Mouse (Mus musculus) heart, embryonic 11.5 days (tissue): ENCODE results near the gene Maml2. TPM values are rescaled to one million over a fixed set of nuclear protein-coding genes. Genes with fewer than 3 reads are reported as not detected.
A peak's percentile ranks its signal among the peaks of the same experiment; 100 is the strongest.

Source experiments
- ATAC-seq: fragments of 200-750 bp; cut with Nextera tagmentation; replicated peaks from 2 replicates; pipeline ENCODE4 v1.8.0; 2017; ENCODE audit warnings: moderate library complexity; ENCODE audit not compliant: insufficient number of reproducible peaks, low FRiP score, low TSS enrichment
- H3K27ac ChIP-seq: fragments of 300-500 bp; sonication (generic); 2 replicates; pipeline ENCODE4 v1.5.1; 2014; ENCODE audit warnings: mild to moderate bottlenecking, low read depth, low read length
- H3K27me3 ChIP-seq: fragments of 300-500 bp; sonication (generic); 2 replicates; pipeline ENCODE4 v1.6.1; 2014; ENCODE audit warnings: mild to moderate bottlenecking, low read length, mixed read lengths; ENCODE audit not compliant: control insufficient read depth, insufficient read depth
- H3K36me3 ChIP-seq: fragments of 300-500 bp; sonication (generic); 2 replicates; pipeline ENCODE4 v1.6.1; 2014; ENCODE audit warnings: mild to moderate bottlenecking, low read length, moderate library complexity, mixed read lengths; ENCODE audit not compliant: control insufficient read depth, insufficient read depth
- H3K4me1 ChIP-seq: fragments of 300-500 bp; sonication (generic); 2 replicates; pipeline ENCODE4 v1.6.1; 2014; ENCODE audit warnings: low read length; ENCODE audit not compliant: control insufficient read depth, insufficient read depth
- H3K4me2 ChIP-seq: fragments of 300-500 bp; sonication (generic); 2 replicates; pipeline ENCODE4 v1.6.1; 2014; ENCODE audit warnings: mild to moderate bottlenecking, moderate library complexity
- H3K4me3 ChIP-seq: fragments of 300-500 bp; sonication (generic); 2 replicates; pipeline ENCODE4 v1.5.1; 2014; ENCODE audit warnings: low read depth, low read length
- H3K9ac ChIP-seq: fragments of 300-500 bp; sonication (generic); 2 replicates; pipeline ENCODE4 v1.6.1; 2014; ENCODE audit warnings: mild to moderate bottlenecking, low read depth, low read length, moderate library complexity
- H3K9me3 ChIP-seq: fragments of 300-500 bp; sonication (generic); replicated peaks from 2 replicates; pipeline ENCODE4 v1.6.1; 2016; ENCODE audit warnings: low read length; ENCODE audit not compliant: control insufficient read depth
- WGBS: fragments of 180-500 bp; shearing (Covaris S2); extraction: QIAGEN DNeasy Blood & Tissue Kit; methylation state at CpG from one replicate; pipeline ENCODE4 v1.1.7; 2014; ENCODE audit not compliant: insufficient replicate concordance; 5-methylcytosine and 5-hydroxymethylcytosine counted together
- polyA plus RNA-seq: library from polyadenylated mRNA; unstranded; fragments of >200 nt; fragmentation: Nextera tagmentation; extraction: Ambion mirVana; gene quantifications from 2 replicates; pipeline ENCODE4 v1.2.1, GENCODE M21; 2014

Gene Maml2
- polyA plus RNA-seq, 1 experiment from 2014 or later, result 9.1 TPM

DNA sequence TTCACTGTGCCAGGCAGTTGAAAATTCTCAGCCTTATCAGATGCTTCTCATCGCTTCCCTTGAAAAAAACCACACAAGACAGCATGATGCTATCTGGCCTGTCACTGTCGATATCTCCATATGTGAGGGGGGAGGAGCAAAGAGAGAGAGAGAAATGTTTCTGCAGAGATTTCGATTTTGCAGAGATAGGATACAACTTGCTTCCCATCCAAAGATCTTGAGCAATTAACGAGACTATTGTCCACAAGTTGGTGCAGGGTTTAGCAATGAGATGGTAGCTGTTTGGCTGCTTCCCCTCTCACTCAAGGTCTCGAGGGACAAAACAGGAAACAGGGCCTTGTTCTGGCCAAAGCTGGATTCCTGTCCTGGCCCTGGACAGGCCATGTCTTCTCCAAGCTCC lies 276.3 kb downstream of the Maml2 start:
- Histone ChIP-seq H3K9me3 (no peaks in the 10 kb centered on the region), H3K4me2 (no peak overlapping the region), H3K36me3 (no peaks in the 10 kb centered on the region), H3K4me3 (no peak overlapping the region), H3K9ac (no peak overlapping the region), H3K27ac (0 out of 2 replicates have a peak overlapping the region, but pooled peaks have one; percentile 47), H3K27me3 (no peaks in the 10 kb centered on the region), H3K4me1 (0 out of 2 replicates have a peak, but pooled peaks cover 6% of the 10 kb centered on the region)
- ATAC-seq, result no peak
- whole genome bisulfite sequencing, result 40% methylated on average over 5 of the region's 5 CpGs

DNA sequence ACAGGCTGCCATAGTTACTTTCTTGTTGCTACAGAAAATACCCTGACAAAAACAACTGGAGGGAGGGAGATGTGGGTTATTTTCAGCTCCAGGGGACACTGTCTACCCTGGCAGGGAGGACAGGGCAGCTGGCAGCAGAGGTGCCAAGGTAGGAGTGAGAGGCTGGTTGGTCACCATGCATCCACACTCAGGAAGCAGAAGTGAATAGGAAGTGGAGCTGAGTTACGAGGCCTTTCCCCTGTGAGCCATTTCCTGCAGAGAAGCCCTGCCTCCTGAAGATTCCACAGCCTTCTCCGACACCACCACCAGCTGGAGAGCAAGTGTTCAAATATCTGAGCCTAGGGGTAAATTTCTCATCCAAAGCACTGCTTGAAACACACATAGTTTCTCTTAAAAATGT lies 277.2 kb downstream of the Maml2 start:
- Histone ChIP-seq H3K4me3 (no peak overlapping the region), H3K4me2 (no peak overlapping the region), H3K36me3 (no peaks in the 10 kb centered on the region), H3K9ac (no peak overlapping the region), H3K27me3 (no peaks in the 10 kb centered on the region), H3K27ac (peak overlapping the region; percentile 47; the same call in 1 of the 2 replicates), H3K4me1 (0 out of 2 replicates have a peak, but pooled peaks cover 6% of the 10 kb centered on the region), H3K9me3 (no peaks in the 10 kb centered on the region)
- 60% methylated on average over 2 of the region's 2 CpGs for WGBS
- ATAC-seq, result no peak

DNA sequence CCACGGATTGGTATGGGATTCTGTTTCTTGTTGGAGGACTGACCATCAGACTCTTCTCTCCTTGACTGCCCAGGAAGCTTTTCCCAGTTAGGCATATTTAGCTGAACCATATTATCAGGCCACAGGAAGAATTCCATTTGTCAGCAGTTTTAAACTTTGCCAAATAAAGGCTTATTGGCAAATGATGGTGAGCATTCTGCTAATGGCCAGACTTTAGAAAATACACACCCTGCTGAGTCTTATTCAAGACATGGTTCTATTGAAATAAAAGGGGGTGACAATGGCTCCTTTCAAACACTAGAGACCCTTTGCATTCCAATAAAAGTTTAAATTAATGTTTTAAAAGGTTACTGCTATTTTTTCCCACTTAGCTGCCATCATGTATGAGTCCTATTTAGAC lies 279.4 kb downstream of the Maml2 start:
- Histone ChIP-seq H3K4me1 (0 out of 2 replicates have a peak, but pooled peaks cover 6% of the 10 kb centered on the region), H3K36me3 (no peaks in the 10 kb centered on the region), H3K9ac (no peak overlapping the region), H3K4me2 (no peak overlapping the region), H3K27me3 (no peaks in the 10 kb centered on the region), H3K9me3 (no peaks in the 10 kb centered on the region), H3K4me3 (no peak overlapping the region), H3K27ac (no peak overlapping the region)
- no peak for ATAC-seq
- whole genome bisulfite sequencing, result 86% methylated on average over 1 of the region's 1 CpGs

DNA sequence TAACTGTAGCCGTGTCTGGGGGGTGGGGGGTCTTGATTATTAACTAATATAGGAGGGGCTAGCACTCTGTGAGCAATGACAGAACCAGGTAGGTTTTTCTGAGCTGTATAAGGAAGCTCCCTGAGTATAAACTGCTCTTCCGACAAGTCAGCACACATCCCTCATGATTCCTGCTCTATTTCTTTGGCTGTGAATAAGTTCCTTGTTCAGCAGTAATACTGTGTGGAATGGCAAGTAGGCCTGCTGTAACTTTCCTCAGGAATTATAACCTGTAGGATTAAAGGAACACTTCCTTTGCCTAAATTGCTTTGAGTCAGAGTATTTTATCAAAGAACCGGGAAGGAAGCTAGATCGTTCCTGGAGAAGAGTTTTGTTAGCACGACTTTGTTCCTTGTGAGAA lies 283.4 kb downstream of the Maml2 start:
- H3K36me3 ChIP-seq, result no peaks in the 10 kb centered on the region
- peaks cover 12% of the 10 kb centered on the region; the same call in 1 of the 2 replicates for H3K4me1 ChIP-seq
- H3K9ac ChIP-seq, result no peak overlapping the region
- H3K27me3 ChIP-seq, result no peaks in the 10 kb centered on the region
- 72% methylated on average over 5 of the region's 5 CpGs for WGBS
- no peak overlapping the region for H3K27ac ChIP-seq
- H3K9me3 ChIP-seq, result no peaks in the 10 kb centered on the region
- H3K4me3 ChIP-seq, result no peak overlapping the region
- H3K4me2 ChIP-seq, result no peak overlapping the region
- no peak for ATAC-seq

DNA sequence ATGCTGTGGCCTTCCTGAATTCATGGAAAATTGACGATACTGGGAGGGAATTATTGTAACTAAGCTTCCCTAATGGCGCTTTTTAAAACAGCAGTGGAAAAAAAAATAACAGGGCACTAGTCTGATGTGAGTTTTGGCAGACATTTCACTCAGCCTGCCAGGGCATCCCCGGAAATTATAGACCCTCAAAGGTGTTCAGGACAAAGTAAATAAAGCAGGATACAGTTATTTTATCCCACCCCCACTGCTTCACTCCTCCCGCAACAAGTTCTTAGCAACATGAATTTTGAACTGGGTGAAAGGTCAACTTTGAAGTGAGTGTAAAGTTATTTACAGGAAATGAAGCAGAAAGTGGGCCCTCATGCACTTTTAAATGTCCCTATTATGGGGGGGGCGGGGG lies 286.2 kb downstream of the Maml2 start:
- 54% methylated on average over 5 of the region's 5 CpGs for WGBS
- Histone ChIP-seq H3K4me2 (no peak overlapping the region), H3K9me3 (no peaks in the 10 kb centered on the region), H3K27me3 (no peaks in the 10 kb centered on the region), H3K4me1 (peaks cover 22% of the 10 kb centered on the region), H3K27ac (no peak overlapping the region), H3K4me3 (no peak overlapping the region), H3K36me3 (no peaks in the 10 kb centered on the region), H3K9ac (no peak overlapping the region)
- no peak for ATAC-seq

DNA sequence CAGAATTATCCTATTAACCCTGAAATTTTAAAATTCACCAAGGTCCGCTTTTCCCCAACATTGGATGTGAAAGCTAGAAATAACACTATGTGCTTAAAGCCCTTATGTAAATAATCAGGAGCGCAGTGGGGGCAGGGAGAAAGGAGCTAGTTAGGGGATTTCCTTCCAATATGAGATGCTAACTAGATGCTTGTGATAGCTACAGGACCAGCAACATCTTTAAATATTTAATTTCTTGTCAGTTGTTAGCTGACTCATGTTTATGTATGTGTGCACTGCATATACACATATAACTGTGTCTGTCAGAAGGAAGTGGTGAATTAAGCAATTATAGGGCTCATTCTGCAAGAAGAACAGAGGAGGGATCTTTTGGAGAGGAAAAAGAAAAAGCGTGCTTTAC lies 286.7 kb downstream of the Maml2 start:
- Histone ChIP-seq H3K9ac (no peak overlapping the region), H3K36me3 (no peaks in the 10 kb centered on the region), H3K27ac (no peak overlapping the region), H3K4me2 (no peak overlapping the region), H3K4me1 (peaks cover 22% of the 10 kb centered on the region), H3K4me3 (no peak overlapping the region), H3K9me3 (no peaks in the 10 kb centered on the region), H3K27me3 (no peaks in the 10 kb centered on the region)
- ATAC-seq, result no peak
- 82% methylated on average over 3 of the region's 3 CpGs for WGBS

DNA sequence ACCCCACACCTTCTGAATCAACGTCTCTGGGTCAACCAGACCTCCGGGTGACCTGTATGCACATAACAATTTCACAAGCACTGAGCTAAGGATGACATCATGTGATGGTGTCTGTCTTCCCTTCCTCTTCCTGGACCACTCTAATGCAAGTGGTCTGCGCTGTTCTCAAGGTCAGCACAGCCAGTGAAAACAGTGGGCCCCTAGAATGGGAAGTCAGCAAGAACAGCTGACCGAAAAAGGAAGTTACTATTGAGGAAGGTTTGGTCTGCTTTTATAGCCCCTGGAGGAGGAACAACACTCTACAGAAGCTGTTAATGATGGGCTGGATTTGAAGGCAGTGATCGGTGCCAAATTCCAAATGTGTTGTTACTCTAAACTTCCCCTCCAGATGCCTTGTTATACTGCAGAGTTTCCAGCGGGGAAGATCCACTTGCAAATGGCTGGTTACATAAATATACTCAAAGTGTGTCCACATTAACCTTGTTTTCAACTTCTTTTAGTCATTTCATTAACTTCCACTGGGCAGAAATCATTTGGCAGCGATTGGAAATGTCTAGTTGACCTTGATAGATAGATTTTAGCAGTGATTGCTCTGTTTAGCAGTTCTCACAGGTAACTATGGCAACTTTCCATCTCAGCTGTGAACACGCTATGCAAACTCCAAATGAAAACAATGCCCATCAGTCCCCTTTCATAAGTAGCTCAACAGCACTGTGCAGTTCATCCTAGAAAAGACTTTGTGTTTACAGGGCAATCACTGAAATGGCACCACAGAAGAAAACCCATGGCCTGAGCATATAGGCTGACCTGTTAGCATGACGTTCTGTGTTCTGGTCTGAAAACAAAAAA lies 289.6 kb downstream of the Maml2 start:
- WGBS, result 61% methylated on average over 9 of the region's 9 CpGs
- ATAC-seq, result no peak
- Histone ChIP-seq H3K4me2 (no peak overlapping the region), H3K27me3 (no peaks in the 10 kb centered on the region), H3K36me3 (no peaks in the 10 kb centered on the region), H3K27ac (peak overlapping the region; percentile 38; the same call in 1 of the 2 replicates), H3K9me3 (no peaks in the 10 kb centered on the region), H3K4me1 (peaks cover 22% of the 10 kb centered on the region), H3K4me3 (no peak overlapping the region), H3K9ac (no peak overlapping the region)

DNA sequence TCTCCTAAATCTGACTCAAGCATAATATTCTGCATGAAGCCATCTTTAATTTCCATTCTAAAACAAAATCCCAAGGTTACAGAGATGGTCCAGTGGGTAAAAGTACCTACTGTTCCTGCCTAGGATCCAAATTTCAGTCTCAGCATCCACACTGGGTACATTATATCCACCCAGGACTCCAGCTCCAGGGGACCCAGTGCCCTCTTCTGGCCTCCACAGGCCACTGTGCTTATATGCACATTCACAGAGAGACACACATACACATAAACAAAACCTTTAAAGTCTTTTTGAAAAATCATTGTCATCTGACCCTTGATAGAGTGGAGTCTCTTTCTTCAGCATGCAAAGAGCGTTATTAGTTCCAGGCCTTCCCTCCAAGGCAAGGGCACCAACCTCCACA lies 291.0 kb downstream of the Maml2 start:
- no peak overlapping the region for H3K9ac ChIP-seq
- no peaks in the 10 kb centered on the region for H3K36me3 ChIP-seq
- H3K9me3 ChIP-seq, result no peaks in the 10 kb centered on the region
- 92% methylated on average over 1 of the region's 1 CpGs for WGBS
- no peaks in the 10 kb centered on the region for H3K27me3 ChIP-seq
- H3K4me3 ChIP-seq, result no peak overlapping the region
- no peak overlapping the region for H3K27ac ChIP-seq
- peaks cover 22% of the 10 kb centered on the region for H3K4me1 ChIP-seq
- H3K4me2 ChIP-seq, result no peak overlapping the region
- ATAC-seq, result no peak

DNA sequence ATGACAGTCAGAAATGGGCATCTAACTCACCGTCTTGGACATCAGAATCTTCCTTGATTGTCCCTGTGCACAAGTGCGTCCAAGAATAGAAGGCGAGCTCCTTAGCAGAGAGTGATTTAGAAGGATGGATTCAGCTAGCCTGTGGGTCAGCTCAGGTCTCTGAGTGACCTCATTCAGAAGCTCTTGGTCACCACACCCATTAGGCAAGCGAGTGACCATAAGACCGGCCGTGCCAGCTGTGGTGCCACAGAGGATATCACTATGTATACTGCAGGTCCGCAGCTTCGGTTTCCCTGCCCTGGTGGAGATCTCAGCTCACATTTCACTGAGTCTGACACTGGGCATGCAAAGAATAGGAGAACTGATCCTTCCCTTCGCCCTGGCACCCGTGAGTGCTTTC lies 294.9 kb downstream of the Maml2 start:
- Histone ChIP-seq H3K4me1 (no peaks in the 10 kb centered on the region), H3K27me3 (no peaks in the 10 kb centered on the region), H3K4me2 (no peak overlapping the region), H3K4me3 (no peak overlapping the region), H3K36me3 (no peaks in the 10 kb centered on the region), H3K9ac (no peak overlapping the region), H3K27ac (no peak overlapping the region), H3K9me3 (no peaks in the 10 kb centered on the region)
- 83% methylated on average over 10 of the region's 10 CpGs for WGBS
- ATAC-seq, result no peak
